Mouse (Mus musculus) bone marrow macrophage, adult 2 months (primary cell): Measurements from ENCODE around the gene Baiap2l1.

Source experiments
- CTCF ChIP-seq: IDR thresholded peaks from 2 replicates; pipeline ENCODE4 v1.5.1; 2012; ENCODE audit warnings: low read depth, mild to moderate bottlenecking, low read length, moderate library complexity
- POLR2A ChIP-seq: IDR thresholded peaks from 2 replicates; pipeline ENCODE4 v1.6.1; 2012; ENCODE audit warnings: mild to moderate bottlenecking, low read depth, low read length, borderline replicate concordance

GRCm38 (mm10) chr5:144218061-144218460 lies 139.9 kb downstream of the Baiap2l1 start:
- TF ChIP-seq CTCF (no peak), POLR2A (no peak)
